Mouse (Mus musculus): ENCODE measurements around the gene Slc22a14. TPM values are rescaled to one million over a fixed set of nuclear protein-coding genes. Genes with fewer than 3 reads are reported as not detected.
A peak's percentile ranks its signal among the peaks of the same experiment; 100 is the strongest.

Slc22a14 gene
- polyA plus RNA-seq, 1 experiment from 2014 or later = not detected

DNA sequence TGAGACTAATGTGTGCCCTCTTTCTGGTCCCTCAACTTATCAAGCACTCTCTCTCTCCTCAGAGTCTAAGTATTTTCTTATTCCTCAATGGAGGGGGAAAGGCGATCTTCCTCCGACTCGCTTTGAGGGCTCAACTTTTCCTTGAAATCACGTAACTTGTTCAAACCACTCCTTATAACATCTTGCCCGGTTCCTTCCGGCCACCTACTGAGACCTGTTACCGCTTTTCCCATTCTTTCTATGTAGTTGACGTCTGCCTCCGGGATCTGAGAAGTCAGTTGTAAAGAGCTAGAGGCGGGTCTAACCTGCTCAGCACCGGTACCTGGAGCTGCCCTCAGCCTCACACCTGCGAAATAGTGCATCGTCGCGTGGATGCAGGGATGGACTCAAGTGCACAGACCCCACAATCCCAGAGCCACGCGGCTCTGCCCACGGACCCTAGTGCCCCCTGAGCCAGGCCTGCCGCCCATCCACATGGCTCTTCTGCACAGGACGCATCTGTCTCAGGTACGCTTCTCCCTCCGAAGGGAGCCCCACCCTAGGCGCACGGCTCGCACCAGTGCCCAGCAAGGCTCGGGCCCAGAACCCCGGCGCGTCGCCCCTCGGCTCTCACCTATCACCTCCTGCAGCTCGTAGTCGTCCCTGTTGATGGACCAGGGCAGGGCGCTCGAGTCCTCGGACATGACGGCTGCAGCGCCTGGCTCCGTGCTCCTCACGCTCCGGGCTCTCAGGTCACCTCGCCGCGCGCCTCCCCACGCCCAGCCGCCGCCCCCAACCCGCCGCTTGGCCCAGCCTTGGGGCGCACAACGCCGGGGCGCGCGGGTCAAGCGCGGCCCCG lies 43.7 kb downstream of the Slc22a14 start:
- ATAC-seq (ENCODE audit: insufficient number of reproducible peaks, insufficient read depth, low FRiP score, low TSS enrichment, low read depth) = peak; percentile 57
- Histone ChIP-seq H3K36me3 (peaks cover 5% of the 10 kb centered on the region; the same call in 1 of the 2 replicates), H3K9ac (replicated peaks) (peak overlapping the region; percentile 77), H3K4me2 (peak overlapping the region; percentile 92), H3K27ac (peak overlapping the region; percentile 84), H3K9me3 (no peaks in the 10 kb centered on the region), H3K4me1 (replicated peaks) (peaks cover 16% of the 10 kb centered on the region), H3K27me3 (no peaks in the 10 kb centered on the region), H3K4me3 (replicated peaks) (peak overlapping the region; percentile 88)
- WGBS = under 1% methylated on average over 59 of the region's 59 CpGs

DNA sequence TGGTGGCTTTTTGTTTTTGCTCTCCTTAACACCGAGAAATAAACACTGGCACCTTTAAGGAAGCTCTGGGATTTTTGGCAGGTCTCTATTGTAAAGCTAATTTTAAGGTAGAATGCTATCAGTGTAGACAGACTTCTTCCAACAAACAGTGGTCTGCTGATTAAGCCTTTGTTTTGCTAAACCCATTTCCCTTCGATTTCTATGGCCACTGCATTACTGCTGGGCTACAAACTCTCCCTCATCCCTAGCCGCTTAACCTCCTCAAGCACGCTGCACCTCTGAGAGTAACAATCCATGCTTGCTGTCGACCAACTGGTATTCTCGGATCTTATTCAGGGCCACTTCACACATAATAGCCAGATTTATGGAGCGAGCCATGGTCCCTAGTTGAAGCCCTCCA lies 44.4 kb downstream of the Slc22a14 start:
- ATAC-seq (ENCODE audit: insufficient number of reproducible peaks, insufficient read depth, low FRiP score, low TSS enrichment, low read depth) = no peak
- WGBS = 19% methylated on average over 7 of the region's 7 CpGs
- Histone ChIP-seq H3K27me3 (no peaks in the 10 kb centered on the region), H3K4me2 (peak overlapping the region; percentile 92), H3K9ac (replicated peaks) (peak overlapping the region; percentile 77; the same call in 1 of the 2 replicates), H3K4me3 (replicated peaks) (peak overlapping the region; percentile 88), H3K36me3 (peaks cover 5% of the 10 kb centered on the region; the same call in 1 of the 2 replicates), H3K4me1 (replicated peaks) (peaks cover 16% of the 10 kb centered on the region), H3K9me3 (no peaks in the 10 kb centered on the region), H3K27ac (no peak overlapping the region)

DNA sequence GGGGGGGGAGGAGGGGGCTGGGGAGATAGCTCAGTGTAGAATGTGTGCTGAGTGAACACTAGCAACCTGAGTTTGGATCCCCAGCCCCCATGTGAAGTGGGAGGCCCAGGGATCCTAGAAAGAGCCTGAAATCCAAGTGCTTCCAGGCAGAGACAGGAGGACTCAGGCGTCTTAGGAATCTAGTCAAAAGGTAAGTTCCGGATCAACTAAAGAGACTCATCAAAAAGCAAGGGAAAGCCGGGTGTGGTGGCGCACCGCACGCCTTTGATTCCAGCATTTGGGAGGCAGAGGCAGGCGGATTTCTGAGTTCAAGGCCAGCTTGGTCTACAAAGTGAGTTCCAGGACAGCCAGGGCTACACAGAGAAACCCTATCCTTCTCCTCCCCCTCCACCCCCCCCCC lies 44.9 kb downstream of the Slc22a14 start:
- Histone ChIP-seq H3K4me2 (peak overlapping the region; percentile 92), H3K27me3 (no peaks in the 10 kb centered on the region), H3K4me1 (replicated peaks) (peaks cover 16% of the 10 kb centered on the region), H3K36me3 (peaks cover 5% of the 10 kb centered on the region; the same call in 1 of the 2 replicates), H3K9ac (replicated peaks) (no peak overlapping the region), H3K9me3 (no peaks in the 10 kb centered on the region), H3K4me3 (replicated peaks) (peak overlapping the region; percentile 88; the same call in 1 of the 2 replicates), H3K27ac (no peak overlapping the region)
- 77% methylated on average over 7 of the region's 7 CpGs for WGBS
- no peak for ATAC-seq (ENCODE audit: insufficient number of reproducible peaks, insufficient read depth, low FRiP score, low TSS enrichment, low read depth)

DNA sequence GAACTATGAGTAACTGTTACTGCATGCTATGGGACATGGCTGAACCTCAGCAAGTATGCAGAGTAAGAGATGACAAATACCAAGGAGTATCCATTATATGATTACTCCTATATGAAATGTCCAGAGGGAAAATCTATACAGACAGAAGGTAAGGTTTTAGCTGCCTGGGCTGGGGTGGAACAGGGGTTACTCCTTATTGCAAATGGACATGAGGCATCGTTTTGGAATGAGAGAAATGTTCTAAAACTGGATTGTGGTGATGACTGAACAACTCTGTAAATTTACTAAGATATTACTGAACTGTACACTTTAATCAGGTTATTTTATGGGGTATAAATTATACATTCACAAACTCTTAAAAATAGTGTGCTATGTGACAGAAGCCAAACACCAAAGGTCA lies 46.5 kb downstream of the Slc22a14 start:
- Histone ChIP-seq H3K27ac (no peak overlapping the region), H3K4me2 (no peak overlapping the region), H3K4me3 (replicated peaks) (no peak overlapping the region), H3K27me3 (no peaks in the 10 kb centered on the region), H3K9ac (replicated peaks) (no peak overlapping the region), H3K4me1 (replicated peaks) (peaks cover 16% of the 10 kb centered on the region), H3K9me3 (no peaks in the 10 kb centered on the region), H3K36me3 (peaks cover 5% of the 10 kb centered on the region; the same call in 1 of the 2 replicates)
- no peak for ATAC-seq (ENCODE audit: insufficient number of reproducible peaks, insufficient read depth, low FRiP score, low TSS enrichment, low read depth)
- 92% methylated on average over 1 of the region's 1 CpGs for WGBS

DNA sequence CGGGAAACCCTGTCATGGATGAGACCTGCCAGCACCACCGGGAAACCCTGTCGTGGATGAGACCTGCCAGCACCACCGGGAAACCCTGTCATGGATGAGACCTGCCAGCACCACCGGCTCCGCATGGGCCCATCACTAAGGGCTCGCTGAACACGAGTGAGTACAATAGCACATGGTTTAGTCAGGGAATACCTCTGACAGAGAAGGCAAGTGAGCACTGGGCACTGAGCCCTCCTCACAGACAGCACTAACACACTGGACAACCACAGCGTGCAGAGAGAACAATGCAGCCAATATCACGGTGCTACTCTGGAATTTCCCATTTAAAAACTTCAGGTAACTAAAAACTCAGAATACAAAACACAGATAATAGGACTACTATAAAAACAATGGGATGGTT lies 52.3 kb downstream of the Slc22a14 start:
- Histone ChIP-seq H3K9ac (replicated peaks) (no peak overlapping the region), H3K27ac (no peak overlapping the region), H3K27me3 (no peaks in the 10 kb centered on the region), H3K4me2 (no peak overlapping the region), H3K4me1 (replicated peaks) (no peaks in the 10 kb centered on the region), H3K9me3 (no peaks in the 10 kb centered on the region), H3K36me3 (peaks cover under 1% of the 10 kb centered on the region; the same call in 1 of the 2 replicates), H3K4me3 (replicated peaks) (no peak overlapping the region)
- 95% methylated on average over 10 of the region's 10 CpGs for WGBS
- no peak for ATAC-seq (ENCODE audit: insufficient number of reproducible peaks, insufficient read depth, low FRiP score, low TSS enrichment, low read depth)

DNA sequence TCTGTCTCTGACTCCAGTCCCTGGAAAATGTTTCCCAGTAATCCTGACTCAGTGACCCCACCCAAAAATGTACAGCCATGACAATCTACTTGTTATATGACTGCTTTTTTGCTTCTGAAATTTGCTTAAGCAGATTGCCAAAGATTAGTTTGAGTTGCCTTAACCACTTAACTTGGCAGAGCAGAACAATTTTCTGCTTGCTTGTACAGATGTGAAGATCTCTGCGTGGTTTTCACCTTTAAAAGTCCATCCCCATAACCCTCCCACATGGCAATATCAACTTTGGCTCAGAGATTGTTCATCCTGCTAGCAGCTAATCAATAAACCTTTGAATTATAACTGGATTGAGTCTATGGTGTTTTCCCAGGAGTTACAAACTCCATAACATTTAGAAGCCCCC lies 56.3 kb downstream of the Slc22a14 start:
- no peaks in the 10 kb centered on the region for H3K36me3 ChIP-seq
- ATAC-seq (ENCODE audit: insufficient number of reproducible peaks, insufficient read depth, low FRiP score, low TSS enrichment, low read depth) = no peak
- no peak overlapping the region for H3K27ac ChIP-seq
- no peak overlapping the region for H3K9ac ChIP-seq (replicated peaks)
- no peak overlapping the region for H3K4me3 ChIP-seq (replicated peaks)
- 95% methylated on average over 1 of the region's 1 CpGs for WGBS
- H3K9me3 ChIP-seq = no peaks in the 10 kb centered on the region
- no peaks in the 10 kb centered on the region for H3K4me1 ChIP-seq (replicated peaks)
- no peak overlapping the region for H3K4me2 ChIP-seq
- no peaks in the 10 kb centered on the region for H3K27me3 ChIP-seq

DNA sequence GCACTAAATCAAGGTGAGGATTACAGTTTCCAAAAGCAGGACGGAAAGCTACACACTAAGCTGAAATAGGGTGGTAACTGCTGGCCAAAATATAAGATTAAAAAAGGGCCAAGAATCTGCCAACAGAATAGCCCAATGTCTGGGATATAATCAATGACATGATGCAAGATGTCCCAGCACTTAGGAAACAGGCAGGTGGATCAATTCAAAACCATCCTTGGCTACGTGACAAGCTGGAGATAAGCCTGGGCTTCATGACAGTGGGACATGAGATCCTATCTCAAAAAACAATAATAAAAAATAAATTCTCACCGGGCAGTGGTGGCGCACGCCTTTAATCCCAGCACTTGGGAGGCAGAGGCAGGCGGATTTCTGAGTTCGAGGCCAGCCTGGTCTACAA lies 59.5 kb downstream of the Slc22a14 start:
- Histone ChIP-seq H3K36me3 (peaks cover 19% of the 10 kb centered on the region), H3K9me3 (no peaks in the 10 kb centered on the region), H3K27me3 (no peaks in the 10 kb centered on the region), H3K4me3 (replicated peaks) (no peak overlapping the region), H3K27ac (no peak overlapping the region), H3K4me2 (no peak overlapping the region), H3K9ac (replicated peaks) (no peak overlapping the region), H3K4me1 (replicated peaks) (no peaks in the 10 kb centered on the region)
- ATAC-seq (ENCODE audit: insufficient number of reproducible peaks, insufficient read depth, low FRiP score, low TSS enrichment, low read depth) = no peak
- 95% methylated on average over 7 of the region's 7 CpGs for WGBS

DNA sequence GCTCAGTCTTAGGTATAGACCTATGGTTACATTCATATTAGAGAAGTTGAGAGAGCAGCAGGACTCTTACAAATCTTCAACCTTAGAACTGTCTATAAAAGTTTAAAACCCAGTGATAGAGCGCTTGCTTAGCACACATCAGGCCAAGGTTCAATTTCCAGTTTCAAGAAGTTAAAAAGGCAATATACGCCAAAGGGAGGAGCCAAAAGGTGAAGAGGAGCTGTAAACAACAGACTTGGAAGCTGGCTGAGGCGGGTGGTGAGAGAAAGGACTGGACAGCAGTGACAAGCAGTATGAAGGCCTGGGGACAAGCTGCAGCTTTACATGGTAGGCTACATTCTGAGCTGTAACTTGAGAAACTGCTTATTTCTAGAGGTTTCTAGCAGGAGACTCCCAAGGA lies 66.8 kb downstream of the Slc22a14 start:
- Histone ChIP-seq H3K4me2 (no peak overlapping the region), H3K9me3 (no peaks in the 10 kb centered on the region), H3K27ac (no peak overlapping the region), H3K9ac (replicated peaks) (no peak overlapping the region), H3K4me3 (replicated peaks) (no peak overlapping the region), H3K4me1 (replicated peaks) (no peaks in the 10 kb centered on the region), H3K27me3 (no peaks in the 10 kb centered on the region), H3K36me3 (peaks cover 26% of the 10 kb centered on the region)
- 85% methylated on average over 3 of the region's 3 CpGs for whole genome bisulfite sequencing
- no peak for ATAC-seq (ENCODE audit: insufficient number of reproducible peaks, insufficient read depth, low FRiP score, low TSS enrichment, low read depth)

DNA sequence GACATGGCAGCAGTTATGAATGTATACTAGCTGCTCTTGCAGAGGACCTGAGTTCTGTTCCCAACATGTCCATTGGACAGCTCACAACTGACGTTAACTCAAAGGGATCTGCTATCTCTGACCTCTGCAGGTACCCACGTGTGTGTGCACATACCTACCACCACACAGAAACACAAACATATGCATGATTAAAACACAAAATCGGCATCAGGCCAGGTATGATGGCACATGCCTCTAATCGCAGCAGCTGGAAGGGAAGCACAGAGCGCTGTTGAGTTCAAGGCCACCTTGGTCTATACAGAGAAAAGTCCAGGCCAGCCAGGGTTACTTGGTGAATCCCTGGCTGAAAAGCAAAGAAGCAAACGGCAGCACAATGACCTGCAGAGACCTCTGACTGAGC lies 67.7 kb downstream of the Slc22a14 start:
- Histone ChIP-seq H3K4me2 (no peak overlapping the region), H3K4me1 (replicated peaks) (no peaks in the 10 kb centered on the region), H3K27me3 (no peaks in the 10 kb centered on the region), H3K9ac (replicated peaks) (no peak overlapping the region), H3K27ac (no peak overlapping the region), H3K9me3 (no peaks in the 10 kb centered on the region), H3K36me3 (peaks cover 22% of the 10 kb centered on the region), H3K4me3 (replicated peaks) (no peak overlapping the region)
- ATAC-seq (ENCODE audit: insufficient number of reproducible peaks, insufficient read depth, low FRiP score, low TSS enrichment, low read depth) = no peak
- WGBS = 88% methylated on average over 6 of the region's 6 CpGs

DNA sequence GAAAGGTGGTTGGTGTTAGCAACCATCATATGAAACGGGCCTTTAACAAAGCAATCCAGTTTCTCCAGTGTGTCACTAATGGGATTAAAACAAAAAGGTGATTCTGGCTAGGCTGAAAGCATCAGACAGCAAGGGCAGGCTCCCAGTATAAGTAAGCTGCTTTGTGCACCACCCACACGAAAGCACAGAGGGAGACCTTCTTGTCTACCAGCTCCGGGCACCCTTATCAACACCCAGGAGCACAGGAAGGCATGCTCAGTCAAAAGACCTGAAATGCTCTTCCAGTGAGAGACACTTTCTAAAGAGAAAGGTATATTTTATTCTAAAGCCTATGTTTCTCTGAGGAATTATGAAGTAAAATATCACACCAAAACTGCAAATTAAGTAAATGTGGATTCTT lies 74.6 kb downstream of the Slc22a14 start:
- Histone ChIP-seq H3K27ac (no peak overlapping the region), H3K27me3 (no peaks in the 10 kb centered on the region), H3K4me1 (replicated peaks) (no peaks in the 10 kb centered on the region), H3K9ac (replicated peaks) (no peak overlapping the region), H3K4me3 (replicated peaks) (no peak overlapping the region), H3K36me3 (peaks cover 21% of the 10 kb centered on the region), H3K4me2 (no peak overlapping the region), H3K9me3 (no peaks in the 10 kb centered on the region)
- WGBS = 93% methylated on average over 3 of the region's 3 CpGs
- ATAC-seq (ENCODE audit: insufficient number of reproducible peaks, insufficient read depth, low FRiP score, low TSS enrichment, low read depth) = no peak

DNA sequence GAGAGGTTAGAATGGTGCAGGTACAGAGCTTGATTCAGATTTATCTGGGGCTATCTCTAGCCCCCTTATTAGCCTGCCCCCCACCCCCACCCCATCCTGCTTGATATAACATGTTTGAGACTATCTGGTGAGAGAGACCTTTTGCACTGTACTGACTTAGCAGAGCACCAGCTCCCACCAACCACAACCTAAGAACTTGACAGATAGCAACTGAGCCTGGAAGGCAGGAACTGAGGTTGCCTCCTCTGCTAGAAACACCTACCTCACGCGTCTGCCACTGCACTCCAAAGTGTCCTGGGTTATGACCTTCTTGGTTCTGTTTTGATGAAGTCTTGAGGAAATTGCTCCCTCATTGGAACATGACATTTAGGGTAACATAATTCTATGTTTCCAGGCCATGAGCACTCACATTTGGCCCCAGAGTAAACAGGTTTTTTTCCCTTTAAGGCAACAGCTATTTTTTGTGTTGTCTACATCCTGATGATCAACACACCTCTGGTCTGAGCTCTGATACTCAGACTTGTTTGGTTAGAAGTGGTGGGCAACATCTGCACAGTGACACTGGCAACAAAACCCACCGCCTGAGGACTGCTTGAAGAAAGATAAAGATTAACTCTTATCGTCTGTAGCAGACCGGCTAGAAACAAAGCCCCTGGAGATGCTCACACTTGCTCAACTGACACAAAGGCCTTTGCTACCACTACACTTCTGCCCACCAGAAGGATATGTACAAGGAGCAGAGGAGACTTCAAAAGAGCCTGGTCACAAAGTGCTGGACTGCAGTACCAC lies 84.3 kb downstream of the Slc22a14 start:
- no peaks in the 10 kb centered on the region for H3K27me3 ChIP-seq
- no peak for ATAC-seq (ENCODE audit: insufficient number of reproducible peaks, insufficient read depth, low FRiP score, low TSS enrichment, low read depth)
- peaks cover 35% of the 10 kb centered on the region for H3K36me3 ChIP-seq
- no peaks in the 10 kb centered on the region for H3K9me3 ChIP-seq
- no peak overlapping the region for H3K9ac ChIP-seq (replicated peaks)
- H3K27ac ChIP-seq = no peak overlapping the region
- no peak overlapping the region for H3K4me2 ChIP-seq
- no peaks in the 10 kb centered on the region for H3K4me1 ChIP-seq (replicated peaks)
- no peak overlapping the region for H3K4me3 ChIP-seq (replicated peaks)
- 87% methylated on average over 5 of the region's 5 CpGs for WGBS

Measured in limb, embryonic 12.5 days (tissue).